Mouse (Mus musculus) natural killer cell, adult 2 months (primary cell): ENCODE measurements around the gene Tomm6.
A peak's percentile ranks its signal among the peaks of the same experiment; 100 is the strongest.

Experiments used
- DNase-seq, 2 experiments: peaks; one replicate each; pipeline ENCODE4 v3.0.0; 2022; ENCODE audit warnings: low spot score in 2 of 2

Tomm6 gene

GRCm38 (mm10) chr17:47651953-47652352, 36.2 kb downstream of the Tomm6 start:
- DNase-seq: no peak

GRCm38 (mm10) chr17:47648966-47649365, 39.2 kb downstream of the Tomm6 start:
- DNase-seq: no peak

- peak; percentile 69 to 75 for DNase-seq
Observed at GRCm38 (mm10) chr17:47646683-47647082, 41.5 kb downstream of the Tomm6 start.

- DNase-seq: no peak
Observed at GRCm38 (mm10) chr17:47642992-47643391, 45.2 kb downstream of the Tomm6 start.
